Mouse (Mus musculus): ENCODE measurements around the gene Slc12a5.

DNA sequence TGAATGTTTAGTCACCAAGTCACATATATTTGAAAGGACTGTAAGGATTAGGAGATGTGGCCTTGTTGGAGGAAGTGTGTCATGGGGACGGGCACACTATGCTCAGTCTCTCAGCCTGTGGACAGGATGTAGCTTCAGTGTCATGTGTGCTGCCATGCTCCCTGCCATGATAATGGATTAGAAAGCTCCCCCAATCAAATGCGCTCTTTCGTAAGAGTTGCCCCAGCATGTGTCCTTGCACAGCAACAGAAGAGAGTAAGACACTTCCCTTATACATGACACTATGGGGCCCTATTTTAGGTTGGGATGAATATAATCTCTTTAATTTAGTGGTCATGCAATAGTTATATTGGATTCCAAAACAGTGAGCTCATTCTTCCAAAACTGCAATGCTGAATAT, 59.9 kb downstream of the Slc12a5 start:
- no peak for TF ChIP-seq EP300 (IDR thresholded peaks at IDR 0.05; ENCODE audit: low read depth)
- no peak for TF ChIP-seq CTCF (IDR thresholded peaks at IDR 0.05; ENCODE audit: low read depth)
